Mouse (Mus musculus) CD4-positive, CD25-positive, alpha-beta regulatory T cell, adult 4 months (primary cell): ENCODE data around the gene Mpeg1. TPM values are rescaled to one million over a fixed set of nuclear protein-coding genes. Genes with fewer than 3 reads are reported as not detected.

ENCODE experiments used
- ATAC-seq: one replicate; pipeline ENCODE4 v1.8.0; 2017
- polyA plus RNA-seq, 2 experiments: library from polyadenylated mRNA; unstranded; fragments of 100-300 nt; shearing (Covaris generic); gene quantifications; one replicate each; pipeline ENCODE4 v1.2.1; 2017

Gene Mpeg1
- polyA plus RNA-seq, 2 experiments from 2014 or later, result 0.15 to 0.44 TPM

GRCm38 (mm10) chr19:12493453-12494186 lies 33.0 kb downstream of the Mpeg1 start:
- ATAC-seq, result no peak

GRCm38 (mm10) chr19:12494187-12494458 lies 33.5 kb downstream of the Mpeg1 start:
- no peak for ATAC-seq

GRCm38 (mm10) chr19:12494972-12495535 lies 34.5 kb downstream of the Mpeg1 start:
- ATAC-seq, result no peak

- no peak for ATAC-seq
These were observed 35.7 kb downstream of the Mpeg1 start for GRCm38 (mm10) chr19:12496241-12496640.

- ATAC-seq, result no peak
These were observed 37.3 kb downstream of the Mpeg1 start for GRCm38 (mm10) chr19:12497909-12498308.

GRCm38 (mm10) chr19:12498321-12498720 lies 37.7 kb downstream of the Mpeg1 start:
- ATAC-seq, result no peak

- no peak for ATAC-seq
These were observed 38.4 kb downstream of the Mpeg1 start for GRCm38 (mm10) chr19:12498941-12499340.

GRCm38 (mm10) chr19:12499485-12499884 lies 38.9 kb downstream of the Mpeg1 start:
- no peak for ATAC-seq

GRCm38 (mm10) chr19:12500124-12500523 lies 39.5 kb downstream of the Mpeg1 start:
- ATAC-seq, result no peak

GRCm38 (mm10) chr19:12500881-12501311 lies 40.3 kb downstream of the Mpeg1 start:
- peak; percentile 6 for ATAC-seq

GRCm38 (mm10) chr19:12501370-12502347 lies 41.1 kb downstream of the Mpeg1 start, which contains the start of gene Dtx4:
Dtx4 (minus strand) TSS chr19:12501454.
- ATAC-seq, result peak; percentile 89

GRCm38 (mm10) chr19:12502756-12503155 lies 42.2 kb downstream of the Mpeg1 start:
- ATAC-seq, result no peak

GRCm38 (mm10) chr19:12514621-12515020 lies 54.0 kb downstream of the Mpeg1 start:
- no peak for ATAC-seq

Other genes with a start within 250 kb of the Mpeg1 start
- gene Olfr1432, start 228.2 kb upstream of the Mpeg1 start, polyA plus RNA-seq, result under 1 TPM in 1 of 2 experiments, not detected in 1; 0.20 TPM
- gene Olfr262, start 219.1 kb upstream of the Mpeg1 start, polyA plus RNA-seq, result not detected
- not detected for gene Olfr235, start 199.7 kb upstream of the Mpeg1 start, polyA plus RNA-seq
- gene Olfr1434, start 180.9 kb upstream of the Mpeg1 start, polyA plus RNA-seq, result not detected
- not detected for gene Olfr1436, start 161.6 kb upstream of the Mpeg1 start, polyA plus RNA-seq
- gene Olfr1437, start 135.7 kb upstream of the Mpeg1 start, polyA plus RNA-seq, result not detected
- not detected for gene Olfr1438-ps1, start 124.9 kb upstream of the Mpeg1 start, polyA plus RNA-seq
- gene Olfr1440, start 73.5 kb upstream of the Mpeg1 start, polyA plus RNA-seq, result under 1 TPM in 1 of 2 experiments, not detected in 1; 0.09 TPM
- not detected for gene Olfr1441, start 43.3 kb upstream of the Mpeg1 start, polyA plus RNA-seq
- not detected for gene Pfpl, start 32.9 kb upstream of the Mpeg1 start, polyA plus RNA-seq
- gene Dtx4, start 40.7 kb downstream of the Mpeg1 start, polyA plus RNA-seq, result 10 to 100 TPM in 1 of 2 experiments, 1 to 10 TPM in 1; 6.8 to 11.4 TPM
- gene Fam111a, start 85.0 kb downstream of the Mpeg1 start, polyA plus RNA-seq, result 10 to 100 TPM; 43.5 to 49.8 TPM
- not detected for gene Gm4952, start 139.2 kb downstream of the Mpeg1 start, polyA plus RNA-seq
- gene Glyat, start 172.5 kb downstream of the Mpeg1 start, polyA plus RNA-seq, result under 1 TPM in 1 of 2 experiments, not detected in 1; 0.19 TPM
- not detected for gene Olfr1442, start 209.7 kb downstream of the Mpeg1 start, polyA plus RNA-seq
- not detected for gene Olfr1443, start 217.3 kb downstream of the Mpeg1 start, polyA plus RNA-seq
- gene Keg1, start 235.0 kb downstream of the Mpeg1 start, polyA plus RNA-seq, result not detected